Mouse (Mus musculus) stomach, postnatal 0 days (tissue): ENCODE measurements around the gene Lrrc45. TPM values are rescaled to one million over a fixed set of nuclear protein-coding genes. Genes with fewer than 3 reads are reported as not detected.

ENCODE experiments used
- ATAC-seq: fragments of 200-750 bp; cut with Nextera tagmentation; 2 replicates; pipeline ENCODE4 v1.8.0; 2017; ENCODE audit not compliant: low FRiP score, low TSS enrichment
- DNase-seq: peaks from one replicate; pipeline ENCODE4 v3.0.0-alpha.2; 2016; ENCODE audit warnings: low spot score
- H3K27ac ChIP-seq: fragments of 300-500 bp; sonication (generic); replicated peaks from 2 replicates; pipeline ENCODE4 v1.5.1; 2014; ENCODE audit warnings: mild to moderate bottlenecking, control low read depth
- H3K27me3 ChIP-seq: fragments of 300-500 bp; sonication (generic); 2 replicates; pipeline ENCODE4 v1.6.1; 2014; ENCODE audit warnings: low read length; ENCODE audit not compliant: control insufficient read depth, insufficient read depth
- H3K36me3 ChIP-seq: fragments of 300-500 bp; sonication (generic); 2 replicates; pipeline ENCODE4 v1.6.1; 2014; ENCODE audit warnings: low read length, mixed read lengths; ENCODE audit not compliant: control insufficient read depth, insufficient read depth
- H3K4me1 ChIP-seq: fragments of 300-500 bp; sonication (generic); replicated peaks from 2 replicates; pipeline ENCODE4 v1.6.1; 2014; ENCODE audit warnings: antibody characterized with exemption; ENCODE audit not compliant: control insufficient read depth, insufficient read depth
- H3K4me2 ChIP-seq: fragments of 300-500 bp; sonication (generic); replicated peaks from 2 replicates; pipeline ENCODE4 v1.6.1; 2014; ENCODE audit warnings: low read depth, mild to moderate bottlenecking, control low read depth, moderate library complexity
- H3K4me3 ChIP-seq: fragments of 300-500 bp; sonication (generic); 2 replicates; pipeline ENCODE4 v1.5.1; 2014; ENCODE audit warnings: low read depth, low read length, control low read depth
- H3K9ac ChIP-seq: fragments of 300-500 bp; sonication (generic); 2 replicates; pipeline ENCODE4 v1.6.1; 2014; ENCODE audit warnings: mild to moderate bottlenecking, low read length, control low read depth, mixed read lengths
- H3K9me3 ChIP-seq: fragments of 300-500 bp; sonication (generic); 2 replicates; pipeline ENCODE4 v1.6.1; 2016; ENCODE audit warnings: low read length; ENCODE audit not compliant: control insufficient read depth
- CTCF ChIP-seq: IDR thresholded peaks from 2 replicates; pipeline ENCODE4 v1.5.1; 2016; ENCODE audit warnings: antibody characterized with exemption, low read depth, mild to moderate bottlenecking, moderate library complexity
- EP300 ChIP-seq: optimal IDR thresholded peaks from 2 replicates; pipeline ENCODE3; 2016; ENCODE audit warnings: antibody characterized with exemption
- WGBS: fragments of 180-500 bp; shearing (Covaris S2); extraction: QIAGEN DNeasy Blood & Tissue Kit; methylation state at CpG from one replicate; pipeline ENCODE4 v1.1.7; 2014; 5-methylcytosine and 5-hydroxymethylcytosine counted together
- polyA plus RNA-seq: library from polyadenylated mRNA; unstranded; fragments of >200 nt; fragmentation: Nextera tagmentation; extraction: Ambion mirVana; gene quantifications from 2 replicates; pipeline ENCODE4 v1.2.1, GENCODE M21; 2015

Lrrc45 gene
- polyA plus RNA-seq, 1 experiment from 2014 or later = 18.7 TPM

DNA sequence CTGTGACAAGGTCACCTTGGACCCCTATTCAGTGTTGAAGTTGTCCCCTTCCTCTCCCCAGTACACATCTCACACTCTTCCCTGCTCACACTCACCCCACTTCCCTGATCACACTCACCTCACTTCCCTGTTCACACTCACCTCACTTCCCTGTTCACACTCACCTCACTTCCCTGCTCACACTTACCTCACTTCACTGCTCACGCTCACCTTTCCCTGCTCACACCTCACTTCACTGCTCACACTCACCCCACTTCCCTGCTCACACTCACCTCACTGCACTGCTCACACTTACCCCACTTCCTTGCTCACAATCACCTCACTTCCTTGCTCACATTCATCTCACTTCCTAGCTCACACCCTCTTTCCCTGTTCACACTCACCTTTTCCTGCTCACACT, 17.7 kb downstream of the Lrrc45 start:
- Histone ChIP-seq H3K9ac (no peak overlapping the region), H3K27me3 (no peaks in the 10 kb centered on the region), H3K27ac (no peak overlapping the region; the same call in 1 of the 2 replicates), H3K36me3 (no peaks in the 10 kb centered on the region), H3K4me1 (0 out of 2 replicates have a peak, but pooled peaks cover 5% of the 10 kb centered on the region), H3K4me2 (peak overlapping the region; percentile 17; the same call in 1 of the 2 replicates), H3K4me3 (no peak overlapping the region), H3K9me3 (no peaks in the 10 kb centered on the region)
- no peak for TF ChIP-seq CTCF
- TF ChIP-seq EP300 = no peak
- WGBS = 95% methylated on average over 1 of the region's 1 CpGs
- no peak for DNase-seq
- no peak for ATAC-seq

DNA sequence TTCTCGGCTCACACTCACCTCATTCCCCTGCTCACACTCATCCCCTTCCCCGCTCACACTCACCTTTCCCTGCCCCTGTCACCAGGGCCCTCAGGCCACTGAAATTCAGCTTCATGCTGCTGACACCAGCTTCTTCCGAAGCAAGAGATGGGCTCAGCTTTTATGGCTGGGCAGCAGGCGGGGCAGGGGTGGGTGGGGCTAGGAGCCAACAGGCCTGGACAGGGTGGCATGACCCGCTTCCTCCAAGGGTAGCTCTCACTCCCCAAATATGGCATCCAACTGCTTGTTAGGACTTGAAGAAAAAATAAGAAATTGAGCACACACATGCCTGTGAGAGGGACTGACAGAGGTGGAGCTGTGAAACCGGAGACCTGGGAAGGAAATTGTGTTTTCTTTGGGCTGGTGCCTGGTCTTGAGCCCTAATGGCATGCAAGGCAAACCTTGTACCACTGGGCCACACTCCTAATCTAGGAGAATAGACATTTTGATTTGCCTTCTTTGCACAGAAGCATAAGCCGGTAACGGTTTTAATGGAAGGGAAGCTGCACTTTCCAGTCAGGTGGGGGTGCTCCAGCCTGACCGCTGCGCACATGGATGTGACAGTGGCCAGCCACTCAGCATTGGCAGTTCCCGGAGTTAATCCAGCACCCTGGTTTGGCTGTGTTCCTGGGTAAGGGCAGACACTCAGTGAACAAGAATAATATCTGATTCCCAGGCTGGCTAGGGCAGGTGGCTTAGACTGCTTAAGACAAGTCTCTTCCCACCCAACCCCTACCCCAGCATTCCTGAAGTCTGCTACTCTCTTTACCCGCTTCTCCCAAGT, 18.3 kb downstream of the Lrrc45 start, which contains the start of gene Cbr2:
Cbr2 (minus strand) TSS at position 257 of the 823 bp plus-strand sequence.
- no peak within 1 kb of the TSS for H3K9ac ChIP-seq
- TF ChIP-seq CTCF (no peak), EP300 (no peak)
- peak within 1 kb of the TSS; percentile 17; the same call in 1 of the 2 replicates for H3K4me2 ChIP-seq
- no peaks in the 10 kb centered on the region for H3K9me3 ChIP-seq
- ATAC-seq = no peak
- H3K4me1 ChIP-seq = 0 out of 2 replicates have a peak, but pooled peaks cover 2% of the 10 kb centered on the region
- WGBS = 59% methylated on average over 12 of the region's 12 CpGs
- peak within 1 kb of the TSS; percentile 82 for H3K27ac ChIP-seq
- no peak for DNase-seq
- H3K27me3 ChIP-seq = no peaks in the 10 kb centered on the region
- H3K36me3 ChIP-seq = no peaks in the 10 kb centered on the region
- H3K4me3 ChIP-seq = no peak within 1 kb of the TSS

GRCm38 (mm10) chr11:120733521-120733920, 19.8 kb downstream of the Lrrc45 start:
- TF ChIP-seq EP300 = no peak
- no peak for TF ChIP-seq CTCF
- ATAC-seq (0 out of 2 replicates have a peak, but pooled peaks have one; percentile 42), DNase-seq (peak; percentile 83)
- no peak overlapping the region for H3K4me2 ChIP-seq
- no peaks in the 10 kb centered on the region for H3K27me3 ChIP-seq
- WGBS = 19% methylated on average over 6 of the region's 6 CpGs
- no peaks in the 10 kb centered on the region for H3K9me3 ChIP-seq
- no peak overlapping the region for H3K9ac ChIP-seq
- H3K36me3 ChIP-seq = no peaks in the 10 kb centered on the region
- H3K4me3 ChIP-seq = no peak overlapping the region
- 0 out of 2 replicates have a peak, but pooled peaks cover 2% of the 10 kb centered on the region for H3K4me1 ChIP-seq
- H3K27ac ChIP-seq = peak overlapping the region; percentile 82

- DNase-seq (no peak), ATAC-seq (no peak)
- no peak for TF ChIP-seq EP300
- TF ChIP-seq CTCF = no peak
- H3K4me1 ChIP-seq = no peaks in the 10 kb centered on the region
- 80% methylated on average over 6 of the region's 6 CpGs for WGBS
- H3K9me3 ChIP-seq = no peaks in the 10 kb centered on the region
- no peaks in the 10 kb centered on the region for H3K27me3 ChIP-seq
- H3K4me2 ChIP-seq = no peak overlapping the region
- H3K9ac ChIP-seq = no peak overlapping the region
- no peaks in the 10 kb centered on the region for H3K36me3 ChIP-seq
- H3K27ac ChIP-seq = no peak overlapping the region
- no peak overlapping the region for H3K4me3 ChIP-seq
These were observed 22.7 kb downstream of the Lrrc45 start for GRCm38 (mm10) chr11:120736424-120736823.

DNA sequence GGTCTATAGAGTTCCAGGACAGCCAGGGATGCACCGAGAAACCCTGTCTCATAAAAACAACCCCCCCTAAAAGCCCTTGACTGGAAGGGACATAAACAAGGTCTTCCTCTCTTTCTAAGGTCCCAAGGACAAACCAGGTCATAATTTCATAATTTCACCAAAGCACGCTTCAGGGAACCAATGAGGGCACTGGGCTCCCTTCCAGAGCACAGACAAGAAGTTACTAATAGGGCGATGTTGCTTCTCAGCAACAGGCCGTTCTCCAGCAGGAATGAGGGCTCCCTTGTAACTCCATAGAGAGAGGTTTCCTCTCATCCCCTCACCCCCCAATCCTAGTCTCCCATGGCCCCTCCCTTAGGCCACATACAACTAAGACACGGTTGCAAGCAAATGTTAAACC, 27.3 kb downstream of the Lrrc45 start:
- ATAC-seq (no peak), DNase-seq (no peak)
- Histone ChIP-seq H3K4me2 (no peak overlapping the region), H3K36me3 (no peaks in the 10 kb centered on the region), H3K4me1 (no peaks in the 10 kb centered on the region), H3K9ac (no peak overlapping the region), H3K27ac (no peak overlapping the region), H3K9me3 (no peaks in the 10 kb centered on the region), H3K4me3 (no peak overlapping the region), H3K27me3 (no peaks in the 10 kb centered on the region)
- 89% methylated on average over 5 of the region's 5 CpGs for WGBS
- TF ChIP-seq CTCF = no peak
- TF ChIP-seq EP300 = no peak

DNA sequence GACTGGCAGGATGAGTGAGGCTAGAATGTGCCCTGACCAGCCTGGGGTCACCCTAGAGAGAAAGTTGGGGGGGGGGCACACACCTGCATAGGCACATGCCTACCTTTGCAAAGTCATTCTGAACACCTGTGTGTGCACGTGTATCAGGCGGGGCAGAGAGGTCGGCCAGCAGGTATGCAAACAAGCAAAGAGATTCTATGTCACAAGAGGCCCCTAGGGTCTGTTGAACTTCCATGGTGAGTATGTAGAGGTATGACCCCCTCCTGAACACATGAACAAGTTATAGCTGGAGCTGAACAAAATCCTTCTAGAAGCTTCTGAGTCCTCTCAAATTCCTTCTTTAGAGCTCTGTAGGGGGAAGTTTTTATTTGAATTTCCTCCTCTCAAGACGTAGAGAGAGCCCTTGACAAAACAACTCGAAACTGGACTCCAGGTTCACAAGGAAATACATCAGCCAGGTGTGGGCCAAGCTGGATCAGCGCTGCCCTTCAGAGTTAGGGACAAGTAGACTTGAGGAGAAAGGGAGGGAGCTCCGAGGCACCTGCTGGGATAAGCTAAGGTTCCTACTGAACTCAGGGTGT, 30.5 kb downstream of the Lrrc45 start:
- H3K9ac ChIP-seq = no peak overlapping the region
- H3K4me3 ChIP-seq = no peak overlapping the region
- H3K9me3 ChIP-seq = no peaks in the 10 kb centered on the region
- peak; percentile 69 for DNase-seq
- no peaks in the 10 kb centered on the region for H3K4me1 ChIP-seq
- no peak overlapping the region for H3K4me2 ChIP-seq
- TF ChIP-seq EP300 = no peak
- no peak for TF ChIP-seq CTCF
- H3K27ac ChIP-seq = peak overlapping the region; percentile 77
- peak; percentile 81 for ATAC-seq
- H3K36me3 ChIP-seq = no peaks in the 10 kb centered on the region
- 53% methylated on average over 7 of the region's 7 CpGs for WGBS
- H3K27me3 ChIP-seq = no peaks in the 10 kb centered on the region
